Mouse (Mus musculus): ENCODE results near the gene Myl10.

- no peak for TF ChIP-seq MAX (IDR thresholded peaks at IDR 0.05)
- TF ChIP-seq CTCF (IDR thresholded peaks at IDR 0.05; ENCODE audit: control insufficient read depth, insufficient read depth, insufficient read length) = no peak
- no peak for TF ChIP-seq MYOD1 (IDR thresholded peaks at IDR 0.05; ENCODE audit: control insufficient read depth, insufficient read length, low read depth)
- TF ChIP-seq MYOG (IDR thresholded peaks at IDR 0.05; ENCODE audit: control insufficient read depth, extremely low read depth, insufficient read length) = no peak
Measured at GRCm38 (mm10) chr5:136656830-136657395, 36.0 kb upstream of the Myl10 start.
